In genomic region chrX:103555041-103555986, GRCm38 (mm10) we compare ENCODE assay signal across 8 mouse cellular contexts.
DNase-seq lines count a peak whose midpoint lies in the region; ATAC-seq lines count a peak whose summit lies in the region.
"Not testable (repeated sequence)": the region's sequence is repeated elsewhere in the genome, so short reads cannot be mapped to it uniquely, and the experiment has no call there.

No protein-coding gene starts in this region.

- H3K36me3 ChIP-seq in embryonic facial prominence, embryonic 14.5 days (ENCODE audit: control insufficient read depth, insufficient read depth, low read length); heart, embryonic 12.5 days; intestine, embryonic 16.5 days (ENCODE audit: control insufficient read depth, insufficient read depth, low read length); limb, embryonic 11.5 days (ENCODE audit: control insufficient read depth, insufficient read depth, low read length); stomach, embryonic 14.5 days (ENCODE audit: control insufficient read depth, insufficient read depth, low read length): not testable (repeated sequence)

- not testable (repeated sequence) for H3K27ac ChIP-seq in embryonic facial prominence, embryonic 14.5 days (replicated peaks; ENCODE audit: low read depth, low read length); intestine, embryonic 16.5 days (ENCODE audit: low read length); limb, embryonic 11.5 days (replicated peaks; ENCODE audit: low read depth, low read length)
- peak overlapping the region; percentile 77 for H3K27ac ChIP-seq in heart, embryonic 12.5 days (ENCODE audit: poor library complexity, severe bottlenecking)
- H3K27ac ChIP-seq in stomach, embryonic 14.5 days (ENCODE audit: low read length): peak overlapping the region; percentile 63; the same call in 1 of the 2 replicates

- H3K27me3 ChIP-seq in embryonic facial prominence, embryonic 14.5 days (replicated peaks; ENCODE audit: control insufficient read depth, insufficient read depth, low read length); heart, embryonic 12.5 days (replicated peaks); intestine, embryonic 16.5 days (replicated peaks; ENCODE audit: control insufficient read depth, insufficient read depth, low read length); limb, embryonic 11.5 days (ENCODE audit: control insufficient read depth, insufficient read depth, low read length); stomach, embryonic 14.5 days (ENCODE audit: control insufficient read depth, insufficient read depth, low read length): not testable (repeated sequence)

- WGBS in embryonic facial prominence, embryonic 14.5 days: 28% methylated on average over 4 of the region's 5 CpGs
- 28% methylated on average over 5 of the region's 5 CpGs for WGBS in heart, embryonic 12.5 days
- WGBS in intestine, embryonic 16.5 days: 53% methylated on average over 4 of the region's 5 CpGs
- WGBS in limb, embryonic 11.5 days: 35% methylated on average over 4 of the region's 5 CpGs
- WGBS in stomach, embryonic 14.5 days: 45% methylated on average over 4 of the region's 5 CpGs

- H3K4me3 ChIP-seq in embryonic facial prominence, embryonic 14.5 days (ENCODE audit: low read depth, low read length); heart, embryonic 12.5 days; intestine, embryonic 16.5 days (ENCODE audit: low read length); limb, embryonic 11.5 days (ENCODE audit: low read depth, low read length); stomach, embryonic 14.5 days (ENCODE audit: low read depth, low read length): not testable (repeated sequence)

- H3K4me2 ChIP-seq in embryonic facial prominence, embryonic 14.5 days (ENCODE audit: low read depth, low read length); heart, embryonic 12.5 days; intestine, embryonic 16.5 days (ENCODE audit: low read depth, low read length); limb, embryonic 11.5 days (ENCODE audit: low read depth, severe bottlenecking); stomach, embryonic 14.5 days (replicated peaks; ENCODE audit: low read depth, low read length): not testable (repeated sequence)

- H3K9me3 ChIP-seq in embryonic facial prominence, embryonic 14.5 days (ENCODE audit: control insufficient read depth, low read length); heart, embryonic 12.5 days (replicated peaks); intestine, embryonic 16.5 days (ENCODE audit: control insufficient read depth, low read length); limb, embryonic 11.5 days (ENCODE audit: control insufficient read depth, low read length); stomach, embryonic 14.5 days (ENCODE audit: control insufficient read depth, low read depth, low read length): not testable (repeated sequence)

- peak; percentile 10 for DNase-seq in MEL-GATA-1-ER (ENCODE audit: extremely low read depth, low read depth)
- DNase-seq in embryonic facial prominence, embryonic 14.5 days (ENCODE audit: low spot score): peak; percentile 50
- not testable (repeated sequence) for DNase-seq in limb, embryonic 11.5 days (ENCODE audit: low spot score)
- DNase-seq in lung, postnatal 10 days: peak; percentile 11

- H3K9ac ChIP-seq in embryonic facial prominence, embryonic 14.5 days (ENCODE audit: low read depth, low read length); heart, embryonic 12.5 days; intestine, embryonic 16.5 days (ENCODE audit: low read depth, low read length); limb, embryonic 11.5 days (ENCODE audit: low read length); stomach, embryonic 14.5 days (replicated peaks; ENCODE audit: low read depth, low read length): not testable (repeated sequence)

- not testable (repeated sequence) for H3K4me1 ChIP-seq in embryonic facial prominence, embryonic 14.5 days (ENCODE audit: control insufficient read depth, insufficient read depth, low read length); limb, embryonic 11.5 days (ENCODE audit: control insufficient read depth, insufficient read depth, low read length); stomach, embryonic 14.5 days (ENCODE audit: control insufficient read depth, insufficient read depth, low read length)
- peaks cover 34% of the 10 kb centered on the region for H3K4me1 ChIP-seq in heart, embryonic 12.5 days (replicated peaks)
- H3K4me1 ChIP-seq in intestine, embryonic 16.5 days (ENCODE audit: control insufficient read depth, insufficient read depth, low read length): peaks cover 17% of the 10 kb centered on the region; the same call in 1 of the 2 replicates

- peak; percentile 94 for ATAC-seq in embryonic facial prominence, embryonic 14.5 days (ENCODE audit: low read depth)
- peak; percentile 88 for ATAC-seq in heart, embryonic 12.5 days (ENCODE audit: insufficient number of reproducible peaks, low FRiP score)
- peak; percentile 64 for ATAC-seq in intestine, embryonic 16.5 days
- peak; percentile 77 for ATAC-seq in limb, embryonic 11.5 days (ENCODE audit: insufficient number of reproducible peaks, low FRiP score, low TSS enrichment, low read depth)
- peak; percentile 73 for ATAC-seq in monocyte, adult 5-6 weeks (replicated peaks; ENCODE audit: insufficient number of reproducible peaks, low FRiP score, low TSS enrichment, poor library complexity, severe bottlenecking)
- peak; percentile 75 for ATAC-seq in stomach, embryonic 14.5 days (ENCODE audit: insufficient number of reproducible peaks, insufficient read depth, low FRiP score, low read depth)
